Mouse (Mus musculus) T-helper 1 cell (primary cell): Measurements from ENCODE around the gene Snapc2.
"Not testable (repeated sequence)": the region's sequence is repeated elsewhere in the genome, so short reads cannot be mapped to it uniquely, and the experiment has no call there.

Experiments
- in situ Hi-C: fragments of 300-600 bp; cut with MboI, MseI; formaldehyde crosslinking; loops from one replicate; pipeline ENCODE4 v1.15.1; 2025; ENCODE audit warnings: high pct_unique_total_duplicates

Snapc2 gene

DNA sequence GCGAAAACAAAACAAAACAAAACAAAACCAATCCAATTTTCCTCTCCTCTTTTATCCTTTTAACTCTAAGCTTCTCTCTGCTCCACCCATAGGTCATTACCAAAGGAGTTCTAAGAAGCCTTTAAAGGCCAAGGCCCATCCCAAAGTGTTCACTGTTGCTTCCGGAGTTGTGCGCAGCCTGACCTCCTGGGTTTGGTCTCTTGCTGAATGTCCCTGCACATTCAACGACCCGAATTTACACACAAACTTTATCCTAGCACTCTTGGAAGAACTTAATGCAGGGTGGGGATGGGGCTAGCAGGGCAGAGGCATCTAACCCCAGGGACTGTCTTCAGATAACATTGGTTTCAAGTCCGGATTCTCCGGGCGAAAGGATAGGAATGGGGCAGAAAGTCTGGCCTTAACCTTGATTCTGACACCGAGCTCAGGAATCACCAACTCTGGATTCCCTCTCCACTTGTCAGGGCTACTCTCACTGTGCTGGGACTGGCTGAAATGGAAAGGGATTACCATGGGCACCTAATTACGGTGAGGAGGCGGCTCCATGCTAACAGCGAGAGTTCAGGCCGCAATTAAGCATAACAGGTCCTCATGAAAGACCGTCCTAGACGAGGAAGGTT, 15.0 kb upstream of the Snapc2 start:
- in situ Hi-C loops: no loop called here

DNA sequence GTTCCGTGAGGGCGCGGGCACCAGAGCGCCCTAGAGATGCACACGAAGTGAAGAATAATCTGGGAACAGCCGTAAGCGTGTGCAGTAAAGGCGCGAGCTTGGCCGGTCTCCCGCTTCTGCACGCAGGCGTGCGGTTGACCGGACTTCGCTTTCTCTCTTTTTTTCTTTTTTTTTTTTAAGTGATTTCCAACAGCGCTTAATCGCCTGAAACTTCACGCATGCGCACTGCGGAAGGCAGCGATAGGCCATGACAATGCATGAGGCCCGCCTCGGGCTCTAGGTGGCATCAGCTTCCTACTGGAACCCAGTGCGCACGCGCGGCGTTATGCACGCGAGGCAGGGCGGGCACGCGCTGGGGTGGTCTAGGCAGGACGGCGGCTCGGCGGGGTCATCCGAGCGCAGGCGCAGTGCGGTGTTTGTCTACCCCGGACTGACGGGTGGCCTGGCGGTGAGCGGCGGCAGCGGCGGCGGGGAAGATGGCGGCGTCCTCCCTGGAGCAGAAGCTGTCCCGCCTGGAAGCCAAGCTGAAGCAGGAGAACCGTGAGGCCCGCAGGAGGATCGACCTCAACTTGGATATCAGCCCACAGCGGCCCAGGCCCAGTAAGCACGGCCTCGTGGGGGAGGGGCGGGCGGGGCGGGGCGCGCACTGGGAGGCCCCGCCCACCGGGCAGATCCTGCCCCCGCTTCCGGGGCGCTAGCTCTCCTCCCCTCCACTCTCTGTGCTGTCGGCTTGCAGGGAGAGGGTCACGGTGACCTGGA, 14.3 kb upstream of the Snapc2 start, which contains the start of the genes Map2k7 and Gm49320:
Map2k7 (plus strand) TSS at position 307 of the 759 bp plus-strand sequence.
Gm49320 (plus strand) TSS at position 432 of the 759 bp plus-strand sequence.
- in situ Hi-C loops: no loop called here

DNA sequence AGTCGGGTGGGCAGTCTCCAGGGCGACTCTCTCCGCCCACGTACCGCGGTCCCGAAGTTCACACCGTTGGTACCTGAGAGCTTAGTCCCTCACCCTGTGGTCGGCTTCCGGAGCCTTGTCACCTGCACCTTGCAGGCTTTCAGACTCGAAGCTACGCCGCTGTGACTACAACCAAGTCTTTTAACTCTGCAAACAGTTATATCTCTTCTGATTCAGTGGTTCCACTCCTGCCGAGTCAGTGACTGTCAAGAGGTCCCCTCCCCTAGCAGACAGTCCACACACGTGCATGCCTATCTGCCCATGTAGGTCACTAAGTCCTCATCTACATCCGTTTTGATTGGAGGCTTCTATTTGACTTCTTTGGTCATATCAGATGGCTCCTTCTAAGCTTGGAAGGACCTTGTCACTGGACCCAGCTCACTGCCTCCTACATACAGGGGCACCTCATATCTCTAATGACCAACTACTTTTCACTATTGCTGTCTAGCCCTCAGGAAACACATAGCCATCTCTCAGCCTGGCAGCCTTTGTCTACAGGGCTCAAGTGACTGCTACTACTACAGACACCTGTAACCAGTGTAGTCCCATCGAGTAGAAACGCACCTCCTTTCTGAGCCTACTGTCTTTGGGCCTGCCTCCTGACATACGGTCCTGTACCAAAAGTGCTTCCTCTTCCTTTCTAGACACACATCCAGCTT, 13.5 kb upstream of the Snapc2 start:
- in situ Hi-C loops: no loop called here

DNA sequence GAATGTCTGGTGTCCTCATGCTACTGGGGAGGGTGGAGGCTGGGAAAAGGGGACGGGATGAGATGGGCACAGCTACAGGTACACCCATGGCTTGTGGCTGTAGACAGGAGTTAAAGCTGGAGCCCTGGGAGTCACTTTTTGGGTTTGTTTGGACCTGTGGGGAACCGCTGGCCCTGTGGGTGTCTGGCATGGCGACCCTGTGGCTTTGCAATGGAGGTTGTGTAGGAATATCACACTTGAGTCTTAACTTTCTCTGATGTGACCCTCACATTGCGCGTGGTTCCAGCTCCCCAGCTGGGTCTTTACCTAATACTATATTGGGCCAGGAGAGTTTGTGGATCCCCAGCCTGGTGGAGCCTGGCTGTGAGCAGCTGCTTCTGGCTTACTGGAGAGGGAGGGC, 7.8 kb upstream of the Snapc2 start:
- in situ Hi-C loops: no loop called here

DNA sequence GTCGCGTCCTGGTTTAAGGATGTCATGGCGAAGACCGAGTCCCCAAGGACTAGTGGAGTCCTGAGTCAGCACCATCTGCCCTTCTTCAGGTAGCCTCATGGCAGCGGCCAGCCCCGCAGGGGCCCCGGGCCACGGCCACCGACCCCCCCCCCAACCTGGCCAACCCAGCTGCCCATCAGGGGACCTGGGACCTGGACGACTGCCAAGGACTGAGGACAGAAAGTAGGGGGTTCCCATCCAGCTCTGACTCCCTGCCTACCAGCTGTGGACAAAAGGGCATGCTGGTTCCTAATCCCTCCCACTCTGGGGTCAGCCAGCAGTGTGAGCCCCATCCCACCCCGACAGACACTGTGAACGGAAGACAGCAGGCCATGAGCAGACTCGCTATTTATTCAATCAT, 7.1 kb upstream of the Snapc2 start:
- in situ Hi-C loops: no loop called here

DNA sequence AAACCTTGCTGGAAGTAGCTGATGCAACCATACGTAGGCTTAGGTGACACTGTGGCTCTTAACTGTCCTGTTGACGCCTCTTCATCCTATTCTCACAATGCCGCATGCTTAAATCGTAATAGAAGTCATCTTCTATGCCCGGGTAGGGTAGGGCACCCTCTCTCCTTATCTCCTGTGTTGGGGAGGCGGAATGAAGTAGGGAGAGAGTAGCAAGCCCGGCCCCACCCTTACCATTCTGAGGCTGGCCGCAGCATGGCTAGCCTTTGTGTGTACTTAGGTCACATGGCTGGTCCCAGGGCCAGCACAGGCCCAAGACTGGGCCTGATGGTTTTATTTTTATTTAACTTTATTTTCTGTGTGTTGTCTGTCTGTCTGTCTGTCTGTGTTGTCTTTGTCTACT, 5.6 kb upstream of the Snapc2 start:
- in situ Hi-C loops: no loop called here

DNA sequence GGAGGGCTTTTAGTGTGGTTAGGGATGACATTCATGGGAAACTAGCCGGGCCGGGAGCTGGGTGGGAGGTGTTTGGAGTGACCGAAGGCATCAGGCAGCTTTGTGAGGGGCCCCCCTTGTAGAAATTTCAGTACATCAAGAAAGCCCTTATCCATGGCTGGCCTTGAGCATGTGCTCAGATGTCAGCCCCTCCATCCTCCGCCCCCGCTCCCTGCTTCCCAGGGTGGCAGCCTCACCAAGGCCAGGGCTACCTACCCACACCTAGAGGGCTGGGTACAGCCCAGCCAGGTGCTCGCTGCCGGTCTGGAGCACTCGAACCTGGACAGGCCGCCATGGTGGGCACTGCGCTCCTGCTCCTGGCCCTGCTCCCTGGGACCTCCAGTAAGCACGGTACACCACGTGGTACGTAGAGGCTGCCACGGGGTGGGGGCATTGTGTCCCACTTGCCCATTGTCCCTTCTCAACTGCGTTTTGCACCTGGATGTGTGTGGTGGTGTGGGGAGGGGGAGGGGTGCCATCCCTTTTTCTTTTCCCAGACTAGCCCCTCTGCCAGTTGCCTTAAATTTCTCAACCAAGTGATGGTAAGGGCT, 4.8 kb upstream of the Snapc2 start, which contains the start of gene Tgfbr3l:
Tgfbr3l (plus strand) TSS at position 264 of the 590 bp plus-strand sequence.
- in situ Hi-C loops: no loop called here

DNA sequence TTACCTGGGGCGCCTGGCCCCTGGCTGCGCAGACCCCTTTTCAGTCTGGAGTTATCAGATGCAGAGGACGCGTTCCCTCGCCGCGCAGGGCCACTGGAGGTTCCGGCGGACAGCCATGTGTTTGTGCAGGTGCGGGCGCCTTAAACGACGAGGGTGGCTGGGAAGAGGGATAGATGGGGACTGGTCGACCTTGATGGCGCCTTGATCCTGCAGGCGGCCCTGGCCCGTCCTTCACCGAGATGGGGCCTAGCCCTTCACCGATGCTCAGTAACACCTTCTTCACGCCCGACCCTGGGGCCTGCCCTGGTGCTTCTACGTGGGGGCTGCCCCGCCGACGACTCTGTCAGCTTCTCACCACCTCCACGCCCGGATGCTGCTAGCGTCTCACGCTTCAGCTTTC, 3.7 kb upstream of the Snapc2 start:
- in situ Hi-C loops: no loop called here

DNA sequence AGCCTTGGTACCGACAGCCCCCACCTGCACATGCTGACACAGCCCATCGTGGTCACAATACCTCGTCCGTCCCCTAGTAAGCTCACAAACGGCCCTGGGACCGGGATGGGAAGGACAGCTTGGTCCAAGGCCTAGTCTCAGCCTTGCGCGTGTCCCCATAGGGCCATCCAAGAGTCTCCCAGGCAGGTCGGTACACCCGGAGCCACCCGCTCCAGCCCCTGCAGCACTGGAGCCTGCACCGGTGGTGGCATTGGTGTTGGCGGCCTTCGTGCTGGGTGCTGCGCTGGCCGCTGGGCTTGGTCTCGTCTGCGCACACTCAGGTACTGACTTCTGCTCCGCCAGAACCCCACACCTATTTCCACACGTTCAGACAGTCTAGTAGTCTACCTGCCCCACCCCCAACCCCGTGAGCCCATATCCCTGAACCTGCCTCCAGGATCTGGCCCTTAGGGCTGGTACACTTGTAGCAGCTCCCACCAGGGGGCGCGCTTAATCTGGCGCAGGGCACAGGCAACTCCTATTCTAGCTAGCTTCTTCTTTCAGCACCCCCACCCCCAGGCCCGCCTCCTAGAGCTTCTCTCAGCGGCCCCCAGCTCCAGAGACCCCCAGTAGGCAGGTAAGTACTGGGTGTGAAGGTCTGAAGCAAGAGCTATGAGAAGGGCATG, 2.4 kb upstream of the Snapc2 start:
- in situ Hi-C loops: no loop called here

DNA sequence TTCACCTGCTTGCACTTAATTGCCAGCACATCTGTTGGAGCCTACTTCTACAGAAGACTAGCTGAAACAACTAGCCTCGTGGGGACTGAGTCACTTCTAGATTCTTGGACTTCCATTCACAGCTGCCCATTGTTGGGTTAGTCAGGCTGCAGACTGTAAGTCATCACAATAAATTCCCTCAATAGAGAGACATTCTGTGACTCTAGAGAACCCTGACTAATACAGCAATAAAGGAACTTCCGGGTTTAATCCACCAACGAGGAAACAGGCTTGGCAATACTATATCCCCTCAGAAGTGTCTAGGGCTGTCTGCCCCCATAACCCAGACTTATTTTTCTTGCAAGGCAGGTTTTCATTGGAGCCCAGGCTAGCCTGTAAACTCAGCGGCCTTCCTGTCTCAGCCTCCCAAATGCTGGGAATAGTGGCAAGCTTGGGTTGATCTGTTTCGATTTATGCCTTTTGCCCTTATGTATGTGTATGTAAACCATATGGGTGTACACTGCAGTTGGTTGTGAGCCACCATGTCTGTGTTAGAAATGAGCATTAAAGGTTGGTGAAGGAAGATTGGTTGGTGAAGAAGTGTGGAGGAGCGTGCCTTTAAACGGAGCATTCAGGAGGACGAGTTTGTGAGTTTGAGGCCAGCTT, 642 bp upstream of the Snapc2 start:
- in situ Hi-C loops: no loop called here

DNA sequence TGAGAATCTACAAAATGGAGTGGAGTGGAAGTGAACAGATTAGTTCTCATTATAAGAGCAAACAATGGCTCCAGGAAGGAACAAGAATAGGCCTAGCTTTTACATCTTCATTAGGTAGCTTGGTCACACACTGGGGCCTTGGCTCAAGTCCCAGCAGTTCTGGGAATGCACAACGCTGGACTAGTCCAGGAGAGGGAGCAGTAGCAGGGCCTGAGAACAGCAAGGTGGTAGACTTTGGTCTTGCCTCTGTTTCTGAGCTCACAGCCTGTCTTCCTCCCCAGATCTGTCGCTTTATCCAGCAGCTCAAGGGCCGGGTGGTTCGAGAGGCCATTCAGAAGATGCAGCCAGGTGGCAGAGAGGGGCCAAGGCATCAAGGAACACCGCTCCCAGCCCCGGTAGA, 1.1 kb downstream of the Snapc2 start:
- in situ Hi-C loops: no loop called here

DNA sequence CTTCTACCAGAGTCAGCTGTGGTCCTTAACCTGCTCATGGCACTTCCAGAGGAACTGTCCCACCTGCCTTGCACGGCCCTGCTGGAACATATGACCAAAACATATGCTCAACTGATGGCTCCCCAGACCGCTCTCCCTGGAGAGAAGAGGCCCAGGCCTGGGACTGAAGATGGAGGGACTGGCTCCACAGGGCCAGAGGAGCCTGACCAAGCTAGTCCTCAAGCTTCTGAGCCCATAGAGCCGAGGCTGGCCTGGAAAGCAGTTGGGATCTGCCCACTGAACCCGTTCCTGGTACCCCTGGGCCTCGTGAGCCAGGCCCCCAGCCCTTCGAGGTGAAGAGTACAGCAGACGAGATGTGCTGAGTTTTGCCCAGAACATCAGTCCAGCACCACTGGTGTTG, 2.6 kb downstream of the Snapc2 start:
- in situ Hi-C loops: not testable (repeated sequence)

DNA sequence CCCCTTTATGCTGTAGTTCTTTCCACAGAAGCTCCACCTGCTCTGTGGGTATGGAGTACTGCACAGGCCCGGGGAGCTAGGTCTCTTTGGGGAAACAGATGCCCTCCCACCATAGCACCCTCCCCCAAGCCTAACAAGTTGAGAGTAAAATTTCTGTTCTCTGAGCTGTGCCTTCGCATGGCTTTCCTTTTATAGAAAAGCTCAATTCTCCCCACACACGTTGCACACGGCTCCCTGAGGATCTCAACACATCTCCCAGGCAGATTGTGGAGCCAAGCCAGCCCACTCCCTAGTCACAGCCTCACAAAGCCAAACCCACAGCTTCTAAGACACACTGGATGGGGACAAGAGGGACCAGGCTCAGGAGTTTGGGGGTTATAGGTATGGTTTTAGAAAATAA, 4.0 kb downstream of the Snapc2 start:
- in situ Hi-C loops: no loop called here

DNA sequence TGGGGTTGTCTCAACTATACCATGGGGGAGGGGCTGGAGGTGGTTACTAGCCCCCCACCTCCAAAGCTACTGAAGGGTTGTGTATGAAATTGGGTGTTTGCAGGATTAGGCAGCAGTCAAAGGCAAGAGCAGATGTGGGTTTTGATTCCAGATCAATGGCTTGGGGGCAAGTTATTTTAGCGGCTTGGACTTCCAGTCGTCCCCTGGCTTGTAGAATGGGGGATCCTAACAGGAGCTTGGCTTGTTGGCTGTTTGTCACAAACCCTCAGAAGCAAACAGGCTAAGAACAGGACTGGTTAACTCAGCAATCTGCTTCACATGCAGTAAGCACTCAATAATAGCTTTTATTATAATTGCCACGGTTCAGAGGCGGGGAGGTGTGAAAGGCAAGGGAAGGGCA, 4.5 kb downstream of the Snapc2 start:
- in situ Hi-C loops: no loop called here

DNA sequence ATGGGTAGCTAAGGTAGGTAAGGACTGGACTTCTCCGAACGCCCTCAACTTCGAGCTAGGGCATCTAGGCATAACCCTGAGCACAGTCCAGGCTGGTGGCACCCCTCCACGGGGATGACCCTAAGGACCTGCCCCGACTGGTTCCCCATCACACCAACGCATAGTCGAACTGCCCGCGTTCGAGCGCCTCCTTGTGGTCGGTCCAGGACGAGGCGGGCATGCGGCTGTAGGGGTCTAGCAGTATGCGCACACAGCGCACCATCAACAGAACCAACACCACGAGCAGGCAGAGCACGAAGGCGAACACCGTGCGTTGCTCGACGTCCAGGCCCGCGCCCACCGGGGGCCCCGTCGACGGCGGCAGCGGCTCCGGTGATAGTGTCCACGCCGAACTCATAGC, 5.4 kb downstream of the Snapc2 start:
- in situ Hi-C loops: no loop called here

DNA sequence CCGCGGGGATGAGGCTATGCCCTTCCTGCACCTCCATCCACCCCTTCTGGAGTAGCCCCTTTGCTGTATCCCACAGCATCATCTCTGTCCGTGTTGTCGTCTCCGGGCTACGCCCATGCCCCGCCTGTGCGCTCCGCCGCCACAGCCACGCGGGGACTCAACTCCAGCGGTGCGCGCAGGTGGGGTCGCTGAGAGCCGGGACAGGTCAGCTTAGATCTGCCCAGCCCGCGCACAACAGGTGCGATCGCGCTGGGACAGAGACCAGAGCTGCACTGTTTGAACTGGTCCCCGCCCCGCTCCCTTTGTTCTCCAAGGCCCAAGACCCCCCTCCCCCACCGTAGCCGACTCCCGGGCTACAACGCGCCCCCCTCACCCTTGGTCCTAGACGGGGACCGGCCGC, 5.8 kb downstream of the Snapc2 start:
- in situ Hi-C loops: no loop called here

DNA sequence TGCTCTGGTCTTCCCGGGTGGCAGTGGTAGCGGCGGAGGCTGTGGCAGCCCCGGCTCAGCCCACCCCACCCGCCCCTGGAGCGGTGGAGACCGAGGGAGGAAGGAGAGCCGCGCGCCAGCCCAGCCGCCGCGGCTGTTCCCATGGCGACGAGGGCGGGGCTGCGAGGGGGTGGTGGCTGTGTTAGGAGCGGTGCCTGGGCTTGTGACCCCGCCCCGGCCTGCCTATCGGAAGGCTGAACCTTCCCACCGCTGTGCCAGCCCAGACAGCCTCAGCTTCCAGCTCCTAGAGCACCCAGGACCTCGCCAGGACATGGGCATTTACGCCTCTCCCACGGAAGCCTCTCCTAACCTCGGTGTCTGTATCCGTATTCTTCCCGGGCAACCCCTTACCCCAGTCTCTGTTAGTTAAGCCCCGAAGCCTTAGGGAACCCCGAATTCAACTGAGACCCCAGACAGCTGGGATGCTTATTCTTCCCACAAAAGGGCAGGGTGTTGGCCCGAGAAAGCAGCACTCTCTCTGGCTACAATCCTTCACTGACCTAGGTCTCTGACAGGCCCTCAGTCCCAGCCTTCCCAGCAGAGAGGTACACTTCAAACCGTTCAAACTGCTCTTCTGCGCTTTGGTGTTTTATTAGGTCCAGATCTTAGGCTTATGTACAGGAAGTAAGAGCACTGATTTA, 6.4 kb downstream of the Snapc2 start, which contains the start of gene Ctxn1:
Ctxn1 (minus strand) TSS at position 150 of the 680 bp plus-strand sequence.
- in situ Hi-C loops: no loop called here

DNA sequence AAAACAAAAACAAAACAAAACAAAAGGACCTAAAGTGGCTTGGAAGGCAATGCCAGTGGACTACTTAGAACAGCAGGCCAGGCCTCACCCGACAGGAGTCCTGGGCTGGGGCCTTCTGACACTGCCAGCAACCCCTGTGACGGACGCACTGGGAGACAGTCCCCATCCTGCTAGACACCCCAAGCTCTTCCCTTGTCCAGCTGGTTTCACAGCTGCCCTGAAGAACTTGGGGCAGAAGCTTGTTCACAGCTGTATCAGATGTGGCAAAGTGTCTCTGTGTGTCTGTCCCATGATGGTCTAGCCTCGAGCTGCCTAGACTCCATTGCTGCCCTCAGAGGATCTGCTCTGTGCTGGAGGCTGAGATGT, 6.9 kb downstream of the Snapc2 start:
- in situ Hi-C loops: no loop called here

DNA sequence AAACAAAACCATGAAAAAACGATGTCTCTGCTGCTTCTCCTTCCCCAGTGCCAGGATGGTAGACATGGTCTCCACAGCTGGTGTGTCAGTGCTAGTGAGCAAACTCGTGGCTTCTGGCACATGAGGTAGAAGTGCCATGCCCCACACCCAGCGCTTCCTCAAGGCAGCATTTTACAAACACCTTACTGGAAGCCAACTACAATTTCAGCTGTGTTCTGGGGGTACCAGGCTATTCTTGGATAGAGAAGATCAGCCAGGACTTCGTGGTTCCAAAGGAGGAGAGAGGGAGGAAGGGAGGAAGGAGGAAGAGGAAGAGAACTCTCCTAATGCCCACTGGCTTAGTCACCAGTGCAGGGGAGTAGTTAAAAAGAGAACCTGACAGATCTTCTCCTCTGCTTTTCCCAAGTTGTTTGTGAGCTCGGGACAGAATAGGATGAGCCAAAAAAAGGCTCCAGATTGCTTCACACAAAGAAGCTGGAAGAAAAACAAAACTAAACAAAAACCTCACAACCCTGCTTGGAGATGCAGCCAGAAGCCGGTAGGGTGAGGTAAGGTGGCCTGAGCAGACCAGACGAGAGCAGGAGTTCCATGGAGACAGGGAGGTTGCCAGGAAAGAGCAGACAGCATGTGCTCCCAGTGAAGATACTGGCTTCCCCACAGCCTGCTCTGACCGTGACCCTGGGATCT, 10.4 kb downstream of the Snapc2 start:
- in situ Hi-C loops: no loop called here
